Mouse (Mus musculus) ES-Bruce4 (cell line): ENCODE measurements around the gene Rusc2. TPM values are rescaled to one million over a fixed set of nuclear protein-coding genes. Genes with fewer than 3 reads are reported as not detected.

Experiments
- H3K27ac ChIP-seq: 2 replicates; pipeline ENCODE4 v1.5.1; 2012; ENCODE audit warnings: low read length, inconsistent platforms; ENCODE audit not compliant: insufficient read depth
- H3K27me3 ChIP-seq: 2 replicates; pipeline ENCODE4 v1.6.1; 2012; ENCODE audit warnings: mild to moderate bottlenecking, low read length, inconsistent platforms; ENCODE audit not compliant: control insufficient read depth, poor library complexity, insufficient read depth, severe bottlenecking
- H3K36me3 ChIP-seq: 2 replicates; pipeline ENCODE4 v1.6.1; 2012; ENCODE audit warnings: inconsistent platforms, mild to moderate bottlenecking, low read length, moderate library complexity; ENCODE audit not compliant: control insufficient read depth, poor library complexity, insufficient read depth, severe bottlenecking
- H3K4me1 ChIP-seq: one replicate; pipeline ENCODE4 v1.8.1; 2011; ENCODE audit warnings: low read length; ENCODE audit not compliant: control insufficient read depth, insufficient read depth
- H3K4me3 ChIP-seq: 2 replicates; pipeline ENCODE4 v1.5.1; 2011; ENCODE audit warnings: low read depth, mild to moderate bottlenecking, low read length
- H3K9ac ChIP-seq: 2 replicates; pipeline ENCODE4 v1.6.1; 2012; ENCODE audit warnings: low read depth, mild to moderate bottlenecking, inconsistent platforms; ENCODE audit not compliant: poor library complexity, severe bottlenecking
- H3K9me3 ChIP-seq: replicated peaks from 2 replicates; pipeline ENCODE4 v1.6.1; 2012; ENCODE audit warnings: mild to moderate bottlenecking, low read length, inconsistent platforms; ENCODE audit not compliant: control insufficient read depth, poor library complexity, insufficient read depth, severe bottlenecking
- CTCF ChIP-seq: IDR thresholded peaks from one replicate; pipeline ENCODE4 v1.8.1; 2011; ENCODE audit warnings: low read depth, low read length
- EP300 ChIP-seq: IDR thresholded peaks from 2 replicates; pipeline ENCODE4 v1.6.1; 2011; ENCODE audit warnings: low read depth, low read length; ENCODE audit not compliant: insufficient read depth
- POLR2A ChIP-seq: IDR thresholded peaks from one replicate; pipeline ENCODE4 v1.8.1; 2011; ENCODE audit warnings: low read length; ENCODE audit not compliant: insufficient read depth
- polyA plus RNA-seq: library from polyadenylated mRNA; stranded (reverse); fragments of >200 nt; gene quantifications from 2 replicates; pipeline ENCODE4 v1.2.4, GENCODE M21; 2011; ENCODE audit warnings: low read depth; ENCODE audit not compliant: missing spikeins, insufficient read depth, insufficient read length

Rusc2 gene
- polyA plus RNA-seq, 1 experiment, result 27.0 TPM

GRCm38 (mm10) chr4:43367787-43368186 is 14.0 kb upstream of the Rusc2 start:
- H3K27me3 ChIP-seq, result no peaks in the 10 kb centered on the region
- TF ChIP-seq CTCF (no peak), EP300 (no peak), POLR2A (no peak)
- H3K4me1 ChIP-seq, result no peaks in the 10 kb centered on the region
- H3K9ac ChIP-seq, result no peak overlapping the region
- H3K27ac ChIP-seq, result no peak overlapping the region
- H3K36me3 ChIP-seq, result no peaks in the 10 kb centered on the region
- no peak overlapping the region for H3K4me3 ChIP-seq
- no peaks in the 10 kb centered on the region for H3K9me3 ChIP-seq

GRCm38 (mm10) chr4:43371406-43371805 is 10.4 kb upstream of the Rusc2 start:
- Histone ChIP-seq H3K9ac (no peak overlapping the region), H3K27me3 (no peaks in the 10 kb centered on the region), H3K27ac (no peak overlapping the region), H3K9me3 (no peaks in the 10 kb centered on the region), H3K4me3 (peak overlapping the region; percentile 5; the same call in 1 of the 2 replicates), H3K4me1 (no peaks in the 10 kb centered on the region), H3K36me3 (no peaks in the 10 kb centered on the region)
- TF ChIP-seq EP300 (no peak), POLR2A (no peak), CTCF (no peak)

GRCm38 (mm10) chr4:43372155-43372554 is 9.6 kb upstream of the Rusc2 start:
- Histone ChIP-seq H3K9ac (no peak overlapping the region), H3K4me3 (no peak overlapping the region), H3K4me1 (no peaks in the 10 kb centered on the region), H3K9me3 (no peaks in the 10 kb centered on the region), H3K36me3 (no peaks in the 10 kb centered on the region), H3K27ac (no peak overlapping the region), H3K27me3 (no peaks in the 10 kb centered on the region)
- TF ChIP-seq CTCF, result no peak

DNA sequence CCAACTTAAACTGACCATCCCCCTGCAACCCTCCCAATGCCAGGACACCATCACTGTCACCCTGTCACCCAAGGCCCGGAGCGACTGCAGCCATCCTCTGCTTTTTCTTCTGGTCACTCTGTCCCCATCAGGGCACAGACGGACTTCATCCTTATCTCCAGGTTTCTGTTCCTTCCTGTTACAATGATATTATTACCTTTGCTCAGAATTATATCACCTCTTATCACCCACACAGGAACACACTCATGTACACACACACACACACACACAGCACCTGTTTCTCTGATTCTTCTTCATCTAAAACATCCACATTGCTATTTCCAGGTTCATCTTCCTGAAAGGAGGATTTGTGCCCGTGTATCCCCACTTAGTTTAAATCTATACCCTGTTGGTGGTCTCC is 7.5 kb upstream of the Rusc2 start:
- H3K27ac ChIP-seq, result no peak overlapping the region
- no peaks in the 10 kb centered on the region for H3K36me3 ChIP-seq
- H3K4me1 ChIP-seq, result no peaks in the 10 kb centered on the region
- no peak overlapping the region for H3K4me3 ChIP-seq
- TF ChIP-seq EP300 (no peak), POLR2A (no peak), CTCF (no peak)
- H3K9ac ChIP-seq, result no peak overlapping the region
- H3K27me3 ChIP-seq, result no peaks in the 10 kb centered on the region
- no peaks in the 10 kb centered on the region for H3K9me3 ChIP-seq

DNA sequence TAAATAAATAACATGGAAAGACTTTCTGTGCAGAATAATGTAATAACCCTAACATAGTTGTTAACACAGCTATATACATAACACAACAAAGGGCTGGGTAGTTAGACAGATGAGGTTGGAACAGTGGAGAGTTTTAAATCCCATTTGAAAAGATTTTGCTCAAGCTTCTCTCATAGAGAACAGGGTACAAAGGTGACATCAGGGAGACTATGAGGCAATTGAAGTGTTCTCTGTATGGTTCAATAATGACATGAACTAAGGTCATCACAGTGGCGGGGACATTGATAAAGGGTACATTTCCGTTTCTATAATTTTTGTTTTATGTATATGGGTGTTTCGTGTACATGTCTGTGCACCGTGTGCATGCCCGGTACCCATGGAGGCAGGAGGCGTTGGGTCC is 2.2 kb upstream of the Rusc2 start:
- Histone ChIP-seq H3K4me3 (no peak overlapping the region), H3K27me3 (no peaks in the 10 kb centered on the region), H3K9me3 (no peaks in the 10 kb centered on the region), H3K36me3 (no peaks in the 10 kb centered on the region), H3K9ac (no peak overlapping the region), H3K27ac (no peak overlapping the region), H3K4me1 (peaks cover 2% of the 10 kb centered on the region)
- no peak for TF ChIP-seq POLR2A
- TF ChIP-seq CTCF, result no peak
- no peak for TF ChIP-seq EP300

- H3K4me3 ChIP-seq, result no peak overlapping the region
- no peak overlapping the region; the same call in 1 of the 2 replicates for H3K9ac ChIP-seq
- TF ChIP-seq POLR2A (no peak), EP300 (no peak), CTCF (no peak)
These were observed 828 bp upstream of the Rusc2 start for GRCm38 (mm10) chr4:43380951-43381350.

More at GRCm38 (mm10) chr4:43380951-43381350, 828 bp upstream of the Rusc2 start:
- H3K27ac ChIP-seq, result no peak overlapping the region
- H3K36me3 ChIP-seq, result no peaks in the 10 kb centered on the region
- no peaks in the 10 kb centered on the region for H3K9me3 ChIP-seq
- peaks cover 2% of the 10 kb centered on the region for H3K4me1 ChIP-seq
- H3K27me3 ChIP-seq, result no peaks in the 10 kb centered on the region
